Mouse (Mus musculus): ENCODE results near the gene Gm16381.
"Not testable (repeated sequence)": the region's sequence is repeated elsewhere in the genome, so short reads cannot be mapped to it uniquely, and the experiment has no call there.

Gene Gm16381

GRCm38 (mm10) chr12:87644520-87644919 lies at the start of gene Gm16381:
Gene Gm16381, minus strand, starts transcription at chr12:87644620.
- DNase-seq: not testable (repeated sequence)

- not testable (repeated sequence) for DNase-seq
Observed at GRCm38 (mm10) chr12:87652916-87653703, 8.7 kb upstream of the Gm16381 start.

GRCm38 (mm10) chr12:87618569-87618968 lies 25.9 kb downstream of the Gm16381 start, which contains the start of gene Gm4027:
Gene Gm4027, plus strand, starts transcription at chr12:87618869.
- not testable (repeated sequence) for DNase-seq

- not testable (repeated sequence) for DNase-seq
Observed at GRCm38 (mm10) chr12:87602388-87602787, 42.0 kb downstream of the Gm16381 start, which contains the start of gene Oog1. Gene Oog1, plus strand, starts transcription at chr12:87602688.

GRCm38 (mm10) chr12:87601388-87601787 lies 43.0 kb downstream of the Gm16381 start:
- not testable (repeated sequence) for DNase-seq

All from right cerebral cortex, postnatal 14 days (tissue).